Mouse (Mus musculus) C2C12 (cell line): ENCODE measurements at regions not wholly inside any gene's neighbourhood (a gene's known extent, or its start where the extent isn't known, plus 50 kb on each side); places are given as distances from the start of the nearest gene placed in this dataset.
A peak's percentile ranks its signal among the peaks of the same experiment; 100 is the strongest.

Source experiments
- H3K27me3 ChIP-seq: one replicate; pipeline ENCODE4 v1.6.1; 2011; ENCODE audit not compliant: control insufficient read depth, insufficient read depth, insufficient read length
- H3K36me3 ChIP-seq: one replicate; pipeline ENCODE4 v1.6.1; 2011; ENCODE audit not compliant: control insufficient read depth, insufficient read depth
- H3K4me3 ChIP-seq: one replicate; pipeline ENCODE4 v1.5.1; 2011; ENCODE audit warnings: mild to moderate bottlenecking, control low read depth; ENCODE audit not compliant: poor library complexity, insufficient read depth, severe bottlenecking
- H3K79me2 ChIP-seq: one replicate; pipeline ENCODE4 v1.6.1; 2011; ENCODE audit not compliant: control insufficient read depth, insufficient read depth
- H3K79me3 ChIP-seq: one replicate; pipeline ENCODE4 v1.6.1; 2011; ENCODE audit warnings: low read depth, control low read depth
- H3ac ChIP-seq: one replicate; pipeline ENCODE3; 2011; ENCODE audit warnings: low read depth; ENCODE audit not compliant: control insufficient read depth, insufficient read length
- CEBPB ChIP-seq: IDR thresholded peaks from one replicate; pipeline ENCODE4 v1.6.1; 2011; ENCODE audit warnings: low read depth, mild to moderate bottlenecking, control low read depth, moderate library complexity
- CTCF ChIP-seq: IDR thresholded peaks from one replicate; pipeline ENCODE4 v1.5.1; 2011; ENCODE audit not compliant: control insufficient read depth, insufficient read depth, insufficient read length
- FOSL1 ChIP-seq: IDR thresholded peaks from one replicate; pipeline ENCODE4 v1.8.0; 2011; ENCODE audit warnings: mild to moderate bottlenecking, low read length; ENCODE audit not compliant: poor library complexity, insufficient read depth, severe bottlenecking
- MAX ChIP-seq: IDR thresholded peaks from one replicate; pipeline ENCODE4 v1.6.1; 2011; ENCODE audit warnings: mild to moderate bottlenecking, control low read depth
- MYOD1 ChIP-seq: IDR thresholded peaks from one replicate; pipeline ENCODE4 v1.6.1; 2011; ENCODE audit warnings: low read depth; ENCODE audit not compliant: control insufficient read depth, insufficient read length
- MYOG ChIP-seq: IDR thresholded peaks from one replicate; pipeline ENCODE4 v1.6.1; 2011; ENCODE audit not compliant: control insufficient read depth, insufficient read length; ENCODE audit errors: extremely low read depth
- USF1 ChIP-seq: IDR thresholded peaks from one replicate; pipeline ENCODE4 v1.6.1; 2011; ENCODE audit warnings: low read depth, mild to moderate bottlenecking, control low read depth, moderate library complexity

DNA sequence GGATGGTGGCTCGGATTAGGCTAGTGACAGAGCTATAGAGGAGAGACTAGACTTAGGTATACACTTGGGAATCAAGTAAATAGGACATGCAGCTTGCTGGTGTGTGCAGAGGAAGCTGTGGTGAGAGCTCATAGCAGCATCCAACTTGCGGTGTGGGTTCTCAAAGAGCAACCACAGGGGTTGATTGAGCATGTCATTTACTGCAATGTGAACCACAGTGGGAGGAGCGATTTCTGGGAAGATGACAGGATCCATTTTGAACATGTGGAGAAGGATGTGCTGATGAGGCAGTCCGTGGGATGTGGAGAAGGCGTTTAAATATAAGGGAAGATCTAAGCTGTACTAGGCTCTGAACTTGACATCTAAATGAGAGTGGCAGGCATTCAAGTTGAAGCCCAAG, 154.5 kb upstream of the Serpine2 start:
- Histone ChIP-seq H3K79me2 (no peaks in the 10 kb centered on the region), H3K36me3 (no peaks in the 10 kb centered on the region), H3K27me3 (no peaks in the 10 kb centered on the region), H3K4me3 (no peak overlapping the region), H3ac (no peak overlapping the region), H3K79me3 (no peaks in the 10 kb centered on the region)
- no peak for TF ChIP-seq CTCF

DNA sequence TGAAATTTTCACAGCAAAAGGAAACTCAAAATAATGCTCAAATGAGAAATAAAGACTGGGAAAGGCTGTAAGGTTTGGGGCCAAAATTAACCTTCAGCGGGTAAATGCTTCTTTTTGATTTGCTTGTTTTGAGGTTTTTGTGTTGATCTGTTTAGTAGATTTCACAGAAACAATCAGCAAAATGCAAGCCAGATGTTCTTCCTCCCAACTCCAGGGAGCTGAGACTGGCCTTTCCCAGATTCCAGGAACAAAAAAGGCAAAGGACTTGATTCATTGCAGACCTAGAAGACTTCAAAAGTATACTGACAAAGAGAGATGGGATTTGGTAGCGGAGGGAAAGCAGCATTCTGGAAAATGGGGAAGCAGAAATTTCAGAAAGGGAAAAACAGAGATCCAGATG, 153.6 kb upstream of the Serpine2 start:
- H3K79me3 ChIP-seq: no peaks in the 10 kb centered on the region
- no peak overlapping the region for H3K4me3 ChIP-seq
- H3K27me3 ChIP-seq: no peaks in the 10 kb centered on the region
- H3K79me2 ChIP-seq: no peaks in the 10 kb centered on the region
- no peak overlapping the region for H3ac ChIP-seq
- no peaks in the 10 kb centered on the region for H3K36me3 ChIP-seq
- no peak for TF ChIP-seq MAX
- TF ChIP-seq FOSL1: no peak
- no peak for TF ChIP-seq CTCF

GRCm38 (mm10) chr1:80010724-80011123, 149.7 kb upstream of the Serpine2 start:
- Histone ChIP-seq H3K36me3 (no peaks in the 10 kb centered on the region), H3K27me3 (no peaks in the 10 kb centered on the region), H3K79me2 (no peaks in the 10 kb centered on the region), H3ac (no peak overlapping the region), H3K79me3 (no peaks in the 10 kb centered on the region), H3K4me3 (no peak overlapping the region)
- TF ChIP-seq CTCF (no peak), CEBPB (no peak), MYOD1 (no peak), USF1 (no peak), FOSL1 (no peak), MYOG (no peak), MAX (no peak)

- TF ChIP-seq MYOG: no peak
- TF ChIP-seq CTCF: peak; percentile 84
- Histone ChIP-seq H3K79me2 (no peaks in the 10 kb centered on the region), H3ac (no peak overlapping the region), H3K36me3 (no peaks in the 10 kb centered on the region), H3K79me3 (no peaks in the 10 kb centered on the region), H3K4me3 (no peak overlapping the region), H3K27me3 (no peaks in the 10 kb centered on the region)
Measured at GRCm38 (mm10) chr1:79999081-79999480, 138.1 kb upstream of the Serpine2 start.

DNA sequence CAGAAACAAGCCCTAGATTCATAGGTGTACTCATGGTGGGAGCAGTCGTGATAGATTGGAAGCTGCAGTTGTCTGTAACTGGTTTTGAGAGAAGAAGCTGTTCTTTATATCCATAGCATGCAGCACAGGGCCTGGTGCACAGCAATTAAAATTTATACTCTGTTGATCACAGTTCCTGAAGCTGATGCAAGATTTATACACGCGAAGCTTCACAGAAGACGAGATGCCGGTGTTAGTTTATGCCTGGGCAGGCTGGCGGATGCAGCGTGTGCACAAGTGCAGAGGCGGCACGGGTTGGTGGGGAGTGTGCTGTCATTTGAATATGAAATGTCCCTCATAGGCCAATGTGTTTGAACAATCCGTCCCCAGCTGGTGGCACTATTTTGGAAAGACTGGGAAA, 136.9 kb upstream of the Serpine2 start:
- Histone ChIP-seq H3K36me3 (no peaks in the 10 kb centered on the region), H3K79me2 (no peaks in the 10 kb centered on the region), H3K79me3 (no peaks in the 10 kb centered on the region), H3K27me3 (no peaks in the 10 kb centered on the region), H3K4me3 (no peak overlapping the region), H3ac (no peak overlapping the region)
- TF ChIP-seq FOSL1 (no peak), USF1 (no peak), CTCF (no peak), MAX (no peak), MYOD1 (no peak), MYOG (no peak), CEBPB (no peak)

- H3K79me3 ChIP-seq: no peaks in the 10 kb centered on the region
- no peaks in the 10 kb centered on the region for H3K79me2 ChIP-seq
- H3K4me3 ChIP-seq: no peak overlapping the region
- TF ChIP-seq FOSL1 (no peak), CEBPB (no peak), USF1 (no peak), CTCF (no peak), MYOD1 (no peak), MYOG (no peak), MAX (no peak)
- no peaks in the 10 kb centered on the region for H3K36me3 ChIP-seq
- H3K27me3 ChIP-seq: no peaks in the 10 kb centered on the region
- no peak overlapping the region for H3ac ChIP-seq
Measured at GRCm38 (mm10) chr1:79997456-79997855, 136.5 kb upstream of the Serpine2 start.

GRCm38 (mm10) chr1:79984721-79985120, 123.7 kb upstream of the Serpine2 start:
- Histone ChIP-seq H3ac (no peak overlapping the region), H3K79me3 (no peaks in the 10 kb centered on the region)
- TF ChIP-seq MYOD1 (no peak), CTCF (no peak), FOSL1 (no peak)

More at GRCm38 (mm10) chr1:79984721-79985120, 123.7 kb upstream of the Serpine2 start:
- Histone ChIP-seq H3K4me3 (no peak overlapping the region), H3K36me3 (no peaks in the 10 kb centered on the region), H3K79me2 (no peaks in the 10 kb centered on the region), H3K27me3 (no peaks in the 10 kb centered on the region)
